In the genomic region with DNA sequence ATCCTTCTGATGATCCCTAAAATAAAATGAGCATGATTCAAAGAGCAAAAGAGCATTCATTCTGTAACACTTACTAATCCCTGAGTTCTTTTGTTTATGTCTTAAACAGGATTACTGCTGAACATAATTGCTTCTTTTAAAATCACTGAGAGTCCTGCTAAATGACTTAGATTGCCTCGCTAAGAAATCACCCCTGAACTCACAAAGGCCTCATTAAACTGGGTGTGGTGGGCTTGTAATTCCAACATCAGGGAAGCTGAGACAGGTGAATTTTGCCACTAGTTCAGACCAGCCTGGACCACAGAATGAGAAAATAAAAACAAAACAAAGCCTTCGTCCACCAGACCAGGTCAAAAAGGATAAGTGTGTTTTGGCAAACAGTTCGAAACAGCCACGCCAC, we compare ENCODE assay signal across 18 mouse cellular contexts. TPM values are rescaled to one million over a fixed set of nuclear protein-coding genes. Genes with fewer than 3 reads are reported as not detected.
DNase-seq lines count a peak whose midpoint lies in the region; ATAC-seq lines count a peak whose summit lies in the region.
"Had no signal": no experiment of that assay in that cellular context is flagged by ENCODE, and none has a peak within 500 bp of the region (broad histone marks: within the 10 kb centered on the region; RNA-seq: fewer than 3 reads in every experiment).

No protein-coding gene starts in this region.

- 0 out of 2 replicates have a peak overlapping the region, but pooled peaks have one; percentile 4 for H3K9ac ChIP-seq in embryonic facial prominence, embryonic 14.5 days (ENCODE audit: low read depth, low read length)

- no peak overlapping the region for H3K4me2 ChIP-seq in embryonic facial prominence, embryonic 14.5 days (ENCODE audit: low read depth, low read length)

- H3K4me1 ChIP-seq in embryonic facial prominence, embryonic 14.5 days (ENCODE audit: control insufficient read depth, insufficient read depth, low read length), result peaks cover 4% of the 10 kb centered on the region; the same call in 1 of the 2 replicates
- H3K4me1 ChIP-seq in embryonic facial prominence, embryonic 10.5 days, result peaks cover 4% of the 10 kb centered on the region

- no peaks in the 10 kb centered on the region for H3K27me3 ChIP-seq in embryonic facial prominence, embryonic 14.5 days (replicated peaks; ENCODE audit: control insufficient read depth, insufficient read depth, low read length)
- H3K27me3 ChIP-seq in embryonic facial prominence, embryonic 10.5 days (replicated peaks; ENCODE audit: low read depth, poor library complexity, severe bottlenecking), result peaks cover 3% of the 10 kb centered on the region; the same call in 1 of the 2 replicates
- H3K27me3 ChIP-seq: Patski had no signal

- H3K36me3 ChIP-seq in embryonic facial prominence, embryonic 14.5 days (ENCODE audit: control insufficient read depth, insufficient read depth, low read length), result no peaks in the 10 kb centered on the region
- no peaks in the 10 kb centered on the region for H3K36me3 ChIP-seq in embryonic facial prominence, embryonic 10.5 days (replicated peaks)
- H3K36me3 ChIP-seq: G1E had no signal

- 77% methylated on average over 4 of the region's 4 CpGs for WGBS in embryonic facial prominence, embryonic 14.5 days
- WGBS in embryonic facial prominence, embryonic 10.5 days, result 70% methylated on average over 4 of the region's 4 CpGs

- no peak overlapping the region for H3K27ac ChIP-seq in embryonic facial prominence, embryonic 14.5 days (replicated peaks; ENCODE audit: low read depth, low read length)
- H3K27ac ChIP-seq in embryonic facial prominence, embryonic 10.5 days (replicated peaks), result no peak overlapping the region

- H3K4me3 ChIP-seq in embryonic facial prominence, embryonic 14.5 days (ENCODE audit: low read depth, low read length), result no peak overlapping the region
- H3K4me3 ChIP-seq in embryonic facial prominence, embryonic 10.5 days, result no peak overlapping the region

- no peak for DNase-seq in embryonic facial prominence, embryonic 14.5 days (ENCODE audit: low spot score)
- no peak for DNase-seq in embryonic facial prominence, embryonic 10.5 days (ENCODE audit: low spot score)
- DNase-seq in ZHBTc4 (ENCODE audit: low read depth, low spot score), result peak; percentile 57
- DNase-seq in cerebellum, postnatal 25 days, result no peak
- DNase-seq: adrenal gland, adult 2 months; adrenal gland, adult 8-10 months; adrenal gland, postnatal 10 days; adrenal gland, postnatal 14 days; adrenal gland, postnatal 25 days; adrenal gland, postnatal 36 days; B cell, adult 2 months; cerebellum, adult 11 months; cerebellum, adult 11-12 months; cerebellum, adult 2 months had no signal

- no peak for ATAC-seq in embryonic facial prominence, embryonic 14.5 days (ENCODE audit: low read depth)
- ATAC-seq: activated CD4-positive, CD25-positive, alpha-beta regulatory T cell, adult 4 months; CD4-positive, CD25-positive, alpha-beta regulatory T cell, adult 4 months; Patski had no signal

- no peaks in the 10 kb centered on the region for H3K9me3 ChIP-seq in embryonic facial prominence, embryonic 14.5 days (ENCODE audit: control insufficient read depth, low read length)
- no peaks in the 10 kb centered on the region for H3K9me3 ChIP-seq in embryonic facial prominence, embryonic 10.5 days
- H3K9me3 ChIP-seq: G1E had no signal

RNA-seq across cellular contexts. Expression of gene Kif14, which starts 8.7 kb away (rescaled TPM):
- 5.7 and 6.6 TPM in 2 replicates for polyA plus RNA-seq in embryonic facial prominence, embryonic 14.5 days (2014; fragmentation: Nextera tagmentation; extraction: Ambion mirVana)
- polyA plus RNA-seq in embryonic facial prominence, embryonic 10.5 days (2016; fragmentation: Nextera tagmentation; extraction: Ambion mirVana), result 8.6 and 10.5 TPM in 2 replicates

RNA-seq across cellular contexts. Expression of gene Ddx59, which starts 42.3 kb away (rescaled TPM):
- 17.0 and 18.7 TPM in 2 replicates for polyA plus RNA-seq in embryonic facial prominence, embryonic 14.5 days (2014; fragmentation: Nextera tagmentation; extraction: Ambion mirVana)
- polyA plus RNA-seq in embryonic facial prominence, embryonic 10.5 days (2016; fragmentation: Nextera tagmentation; extraction: Ambion mirVana), result 16.9 and 17.8 TPM in 2 replicates
